ENCODE assay signal across 23 mouse cellular contexts in genomic region chr2:6538031-6538430, GRCm38 (mm10).
DNase-seq lines count a peak whose midpoint lies in the region; ATAC-seq and TF ChIP-seq lines count a peak whose summit lies in the region.
"Had no signal": no experiment of that assay in that cellular context is flagged by ENCODE, and none has a peak within 500 bp of the region (broad histone marks: within the 10 kb centered on the region; RNA-seq: fewer than 3 reads in every experiment).

No protein-coding gene starts in this region.

- peak overlapping the region; percentile 37 for H3K27ac ChIP-seq in forebrain, embryonic 15.5 days (replicated peaks)
- no peak overlapping the region for H3K27ac ChIP-seq in forebrain, embryonic 12.5 days
- peak overlapping the region; percentile 37; the same call in 1 of the 2 replicates for H3K27ac ChIP-seq in layer of hippocampus, adult 2 months
- H3K27ac ChIP-seq in neural tube, embryonic 15.5 days (replicated peaks) = no peak overlapping the region
- H3K27ac ChIP-seq: embryonic facial prominence, embryonic 15.5 days; heart, adult 2 months; hindbrain, embryonic 10.5 days; left cerebral cortex, adult 2 months; liver, embryonic 13.5 days; stomach, postnatal 0 days had no signal

- no peaks in the 10 kb centered on the region; the same call in 1 of the 2 replicates for H3K36me3 ChIP-seq in forebrain, embryonic 15.5 days
- 0 out of 2 replicates have a peak, but pooled peaks cover 10% of the 10 kb centered on the region for H3K36me3 ChIP-seq in forebrain, embryonic 12.5 days (replicated peaks)
- peaks cover 3% of the 10 kb centered on the region; the same call in 1 of the 2 replicates for H3K36me3 ChIP-seq in neural tube, embryonic 15.5 days
- H3K36me3 ChIP-seq: embryonic facial prominence, embryonic 15.5 days; liver, embryonic 13.5 days had no signal

- no peak for TF ChIP-seq CTCF in layer of hippocampus, adult 2 months (conservative IDR thresholded peaks at IDR 0.05)

- H3K9ac ChIP-seq in forebrain, embryonic 15.5 days (replicated peaks) = no peak overlapping the region
- H3K9ac ChIP-seq in forebrain, embryonic 12.5 days = no peak overlapping the region
- no peak overlapping the region for H3K9ac ChIP-seq in neural tube, embryonic 15.5 days (replicated peaks)
- H3K9ac ChIP-seq: embryonic facial prominence, embryonic 15.5 days; liver, embryonic 13.5 days had no signal

- H3K9me3 ChIP-seq in forebrain, embryonic 15.5 days = no peaks in the 10 kb centered on the region
- no peaks in the 10 kb centered on the region for H3K9me3 ChIP-seq in forebrain, embryonic 12.5 days
- no peaks in the 10 kb centered on the region for H3K9me3 ChIP-seq in neural tube, embryonic 15.5 days (replicated peaks)
- H3K9me3 ChIP-seq: embryonic facial prominence, embryonic 15.5 days; hindbrain, embryonic 10.5 days; liver, embryonic 13.5 days had no signal

- H3K4me3 ChIP-seq in forebrain, embryonic 15.5 days = no peak overlapping the region
- no peak overlapping the region for H3K4me3 ChIP-seq in forebrain, embryonic 12.5 days (replicated peaks)
- no peak overlapping the region for H3K4me3 ChIP-seq in layer of hippocampus, adult 2 months
- H3K4me3 ChIP-seq in neural tube, embryonic 15.5 days (replicated peaks) = no peak overlapping the region
- H3K4me3 ChIP-seq: embryonic facial prominence, embryonic 15.5 days; heart, adult 2 months; hindbrain, embryonic 10.5 days; left cerebral cortex, adult 2 months; liver, embryonic 13.5 days had no signal

- no peak overlapping the region for H3K4me2 ChIP-seq in forebrain, embryonic 15.5 days (replicated peaks)
- no peak overlapping the region for H3K4me2 ChIP-seq in forebrain, embryonic 12.5 days
- H3K4me2 ChIP-seq in neural tube, embryonic 15.5 days = no peak overlapping the region
- H3K4me2 ChIP-seq: embryonic facial prominence, embryonic 15.5 days; liver, embryonic 13.5 days; midbrain, embryonic 11.5 days had no signal

- peaks cover 16% of the 10 kb centered on the region for H3K4me1 ChIP-seq in forebrain, embryonic 15.5 days
- no peaks in the 10 kb centered on the region; the same call in 1 of the 2 replicates for H3K4me1 ChIP-seq in forebrain, embryonic 12.5 days
- H3K4me1 ChIP-seq in neural tube, embryonic 15.5 days = no peaks in the 10 kb centered on the region
- H3K4me1 ChIP-seq: embryonic facial prominence, embryonic 15.5 days; liver, embryonic 13.5 days had no signal

- H3K27me3 ChIP-seq in forebrain, embryonic 15.5 days = no peaks in the 10 kb centered on the region
- H3K27me3 ChIP-seq in forebrain, embryonic 12.5 days = no peaks in the 10 kb centered on the region
- no peaks in the 10 kb centered on the region for H3K27me3 ChIP-seq in neural tube, embryonic 15.5 days (replicated peaks)
- H3K27me3 ChIP-seq: embryonic facial prominence, embryonic 15.5 days; liver, embryonic 13.5 days had no signal

- DNase-seq in layer of hippocampus, adult 2 months (ENCODE audit: low spot score in 2 of 2) = no peak
- no peak for DNase-seq in layer of hippocampus, adult 18-20 months (ENCODE audit: low spot score in 2 of 2)
- peak; percentile 20 to 30 for DNase-seq in right cerebral cortex, postnatal 10 days (ENCODE audit: low spot score in 2 of 2)
- no peak for DNase-seq in right cerebral cortex, postnatal 14 days
- DNase-seq: cerebellum, adult 11 months; cerebellum, adult 9-11 months; gastrocnemius, postnatal 25 days; heart, adult 2 months; kidney, adult 18-20 months; kidney, postnatal 4 days; liver, embryonic 13.5 days; lung, adult 2 months; retina, postnatal 1 day had no signal

- no peak for ATAC-seq in forebrain, embryonic 15.5 days (replicated peaks)
- ATAC-seq in forebrain, embryonic 12.5 days (ENCODE audit: low FRiP score) = no peak
- 0 out of 2 replicates have a peak, but pooled peaks have one; percentile 12 for ATAC-seq in neural tube, embryonic 15.5 days (ENCODE audit: low FRiP score)
- ATAC-seq: CD4-positive, CD25-positive, alpha-beta regulatory T cell, adult 4 months; inflammation-experienced regulatory T-cells, adult 6 months had no signal

Comparison
In these comparisons a context has a peak if more than half of its experiments do, and no peak if none do; other contexts are left out.
1. H3K27ac ChIP-seq: peak in forebrain, embryonic 15.5 days (single experiment) and layer of hippocampus, adult 2 months (single experiment); none in forebrain, embryonic 12.5 days (single experiment) and neural tube, embryonic 15.5 days (single experiment).
2. DNase-seq: peak in right cerebral cortex, postnatal 10 days (2 of 2); none in layer of hippocampus, adult 2 months (0 of 2), layer of hippocampus, adult 18-20 months (0 of 2) and right cerebral cortex, postnatal 14 days (single experiment).